In the genomic region with DNA sequence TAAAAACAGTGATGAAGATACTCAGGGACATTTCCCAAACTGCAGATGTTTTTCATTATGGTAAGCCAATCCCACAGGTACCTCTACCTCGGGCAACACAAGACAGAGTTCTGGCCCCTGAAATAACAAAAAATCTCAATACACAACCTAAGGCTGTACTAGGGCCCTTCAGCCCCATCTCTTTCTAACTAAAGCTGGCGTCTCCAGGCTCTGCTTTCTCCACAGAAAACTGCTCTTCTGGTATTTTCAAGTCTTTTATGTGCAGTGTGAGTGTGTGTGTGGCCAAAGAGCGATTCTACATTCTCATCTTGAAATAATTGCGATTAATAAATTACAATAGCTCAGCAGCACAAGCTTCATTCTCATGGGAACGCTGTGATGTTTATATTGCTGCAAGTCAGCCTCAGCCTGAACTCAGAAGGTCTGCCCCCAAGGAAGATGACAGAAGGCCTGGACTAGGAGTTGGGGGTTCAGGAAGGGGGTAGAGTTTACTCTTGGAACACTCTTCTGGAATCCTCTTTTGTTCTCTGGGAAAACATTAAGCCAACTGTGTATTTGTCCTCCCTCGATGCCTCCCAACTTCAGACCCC, we compare ENCODE assay signal across 30 mouse cellular contexts.
DNase-seq lines count a peak whose midpoint lies in the region; ATAC-seq and TF ChIP-seq lines count a peak whose summit lies in the region.
"Had no signal": no experiment of that assay in that cellular context is flagged by ENCODE, and none has a peak within 500 bp of the region (broad histone marks: within the 10 kb centered on the region; RNA-seq: fewer than 3 reads in every experiment).

No protein-coding gene starts in this region.

- H3K9me3 ChIP-seq in kidney, postnatal 0 days (replicated peaks; ENCODE audit: low read length), result no peaks in the 10 kb centered on the region
- no peaks in the 10 kb centered on the region for H3K9me3 ChIP-seq in lung, embryonic 14.5 days (ENCODE audit: low read depth, low read length)
- H3K9me3 ChIP-seq: forebrain, embryonic 13.5 days; heart, embryonic 13.5 days; limb, embryonic 13.5 days; liver, embryonic 13.5 days had no signal

- no peaks in the 10 kb centered on the region for H3K36me3 ChIP-seq in kidney, postnatal 0 days (ENCODE audit: insufficient read depth, low read length)
- no peaks in the 10 kb centered on the region for H3K36me3 ChIP-seq in lung, embryonic 14.5 days (ENCODE audit: insufficient read depth)
- H3K36me3 ChIP-seq: heart, embryonic 13.5 days; limb, embryonic 13.5 days; liver, embryonic 13.5 days had no signal

- no peak overlapping the region for H3K4me2 ChIP-seq in kidney, postnatal 0 days (ENCODE audit: low read length)
- no peak overlapping the region for H3K4me2 ChIP-seq in lung, embryonic 14.5 days
- H3K4me2 ChIP-seq: forebrain, embryonic 13.5 days; heart, embryonic 13.5 days; hindbrain, embryonic 14.5 days; limb, embryonic 13.5 days; liver, embryonic 13.5 days had no signal

- no peak; the same call in 1 of the 2 replicates for ATAC-seq in kidney, postnatal 0 days (replicated peaks; ENCODE audit: low FRiP score, low read depth)
- peak; percentile 70; the same call in 1 of the 2 replicates for ATAC-seq in lung, embryonic 14.5 days (ENCODE audit: insufficient read depth)
- ATAC-seq: activated CD4-positive, CD25-positive, alpha-beta regulatory T cell, adult 4 months; forebrain, embryonic 13.5 days; midbrain, embryonic 16.5 days had no signal

- no peak overlapping the region for H3K9ac ChIP-seq in kidney, postnatal 0 days (ENCODE audit: low read depth, low read length)
- no peak overlapping the region for H3K9ac ChIP-seq in lung, embryonic 14.5 days
- H3K9ac ChIP-seq: forebrain, embryonic 13.5 days; heart, embryonic 13.5 days; hindbrain, embryonic 14.5 days; limb, embryonic 13.5 days; liver, embryonic 13.5 days had no signal

- no peak overlapping the region for H3K4me3 ChIP-seq in kidney, postnatal 0 days (replicated peaks; ENCODE audit: low read depth, low read length)
- no peak overlapping the region for H3K4me3 ChIP-seq in lung, embryonic 14.5 days (ENCODE audit: low read depth, low read length)
- H3K4me3 ChIP-seq: forebrain, embryonic 13.5 days; heart, embryonic 13.5 days; layer of hippocampus, adult 2 months; left cerebral cortex, adult 2 months; limb, embryonic 13.5 days; liver, embryonic 13.5 days had no signal

- peak overlapping the region; percentile 72 for H3K27ac ChIP-seq in kidney, postnatal 0 days
- H3K27ac ChIP-seq in lung, embryonic 14.5 days (ENCODE audit: low read depth), result no peak overlapping the region
- H3K27ac ChIP-seq: forebrain, embryonic 13.5 days; heart, embryonic 13.5 days; hindbrain, embryonic 14.5 days; layer of hippocampus, adult 2 months; left cerebral cortex, adult 2 months; limb, embryonic 13.5 days; liver, embryonic 13.5 days had no signal

- 55% methylated on average over 6 of the region's 6 CpGs for WGBS in kidney, postnatal 0 days
- WGBS in lung, embryonic 14.5 days, result 33% methylated on average over 6 of the region's 6 CpGs

- no peaks in the 10 kb centered on the region for H3K4me1 ChIP-seq in kidney, postnatal 0 days (replicated peaks; ENCODE audit: insufficient read depth, low read length)
- H3K4me1 ChIP-seq in lung, embryonic 14.5 days (ENCODE audit: insufficient read depth), result peaks cover 7% of the 10 kb centered on the region; the same call in 1 of the 2 replicates
- H3K4me1 ChIP-seq: heart, embryonic 13.5 days; liver, embryonic 13.5 days had no signal

- no peaks in the 10 kb centered on the region for H3K27me3 ChIP-seq in kidney, postnatal 0 days (ENCODE audit: insufficient read depth, low read length)
- H3K27me3 ChIP-seq in lung, embryonic 14.5 days (ENCODE audit: insufficient read depth, low read length), result no peaks in the 10 kb centered on the region
- H3K27me3 ChIP-seq: CH12.LX; liver, embryonic 13.5 days had no signal

- TF ChIP-seq CTCF in kidney, postnatal 0 days (IDR thresholded peaks at IDR 0.05; ENCODE audit: low read depth), result no peak
- TF ChIP-seq CTCF in lung, embryonic 14.5 days (IDR thresholded peaks at IDR 0.05; ENCODE audit: low read depth), result no peak

- DNase-seq in embryo, embryonic 11 days, result peak; percentile 33
- DNase-seq in embryo, embryonic 9.5 days (ENCODE audit: extremely low spot score), result no peak
- peak; percentile 91 for DNase-seq in kidney, postnatal 0 days (ENCODE audit: low spot score)
- DNase-seq in kidney, adult 11 months, result no peak
- peak; percentile 60 for DNase-seq in lung, embryonic 14.5 days
- no peak for DNase-seq in lung, postnatal 36 days
- no peak for DNase-seq in cerebellum, postnatal 25 days
- DNase-seq in thymus, postnatal 36 days, result no peak
- DNase-seq: adrenal gland, adult 2 months; adrenal gland, postnatal 36 days; cerebellum, adult 18-20 months; cerebellum, postnatal 14 days; gastrocnemius, postnatal 10 days; heart, postnatal 10 days; liver, embryonic 13.5 days; lung, adult 18-20 months; lung, postnatal 10 days; right cerebral cortex, adult 18-20 months; spleen, adult 18-20 months; thymus, adult 18-20 months; thymus, postnatal 25 days had no signal

Comparison
In these comparisons a context has a peak if more than half of its experiments do, and no peak if none do; other contexts are left out.
1. DNase-seq: peak in embryo, embryonic 11 days (single experiment), kidney, postnatal 0 days (single experiment) and lung, embryonic 14.5 days (single experiment); none in embryo, embryonic 9.5 days (single experiment), kidney, adult 11 months (single experiment), lung, postnatal 36 days (single experiment), cerebellum, postnatal 25 days (0 of 2) and thymus, postnatal 36 days (0 of 2).